Mouse (Mus musculus) frontal cortex, postnatal 14 days (tissue): Measurements from ENCODE around the gene Tmem186.

Experiments used
- DNase-seq, 2 experiments: peaks; one replicate each; pipeline ENCODE4 v3.0.0; 2022; ENCODE audit warnings: low spot score in 2 of 2

Gene Tmem186

GRCm38 (mm10) chr16:8612214-8613005, 25.1 kb downstream of the Tmem186 start:
- DNase-seq = no peak

DNA sequence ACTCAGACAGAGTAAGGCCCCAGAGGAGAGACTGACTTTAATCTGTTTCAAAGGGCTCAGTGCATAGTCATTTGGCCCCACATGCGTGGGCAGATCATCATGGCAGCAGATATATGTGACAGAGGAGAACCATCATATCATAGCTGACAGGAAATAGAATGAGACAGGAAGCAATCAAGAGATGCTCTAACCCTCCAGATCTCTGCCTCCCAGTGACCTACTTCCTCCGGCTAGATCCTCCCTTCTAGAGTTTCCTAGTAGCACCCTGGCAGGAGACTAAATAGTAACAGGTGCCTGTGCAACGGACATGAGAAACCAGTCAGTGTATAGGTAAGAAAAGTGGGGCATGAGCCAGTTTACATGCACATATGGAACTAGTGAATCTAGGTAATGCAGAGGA, 27.1 kb downstream of the Tmem186 start:
- no peak for DNase-seq

GRCm38 (mm10) chr16:8603789-8604188, 33.7 kb downstream of the Tmem186 start:
- DNase-seq = no peak

DNA sequence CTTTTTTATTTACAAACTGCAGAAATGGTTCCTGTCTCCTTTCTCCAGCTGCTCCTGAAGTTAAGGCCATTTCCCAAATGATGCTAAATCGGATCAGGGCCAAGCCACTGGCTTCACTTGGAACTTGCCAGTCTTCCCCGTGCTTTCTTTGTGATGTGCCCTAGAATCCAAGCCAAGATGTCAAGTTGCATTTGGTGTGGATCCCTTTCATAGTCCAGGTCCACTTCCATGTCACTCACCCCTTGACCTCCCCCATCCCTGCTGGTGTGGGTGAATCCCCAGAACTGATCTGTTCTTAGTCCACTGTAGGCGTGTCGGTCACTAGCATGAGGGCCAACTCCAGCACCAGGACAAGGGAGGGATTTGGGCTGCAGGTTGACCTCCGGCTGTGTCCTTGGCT, 40.0 kb downstream of the Tmem186 start:
- DNase-seq = no peak

DNA sequence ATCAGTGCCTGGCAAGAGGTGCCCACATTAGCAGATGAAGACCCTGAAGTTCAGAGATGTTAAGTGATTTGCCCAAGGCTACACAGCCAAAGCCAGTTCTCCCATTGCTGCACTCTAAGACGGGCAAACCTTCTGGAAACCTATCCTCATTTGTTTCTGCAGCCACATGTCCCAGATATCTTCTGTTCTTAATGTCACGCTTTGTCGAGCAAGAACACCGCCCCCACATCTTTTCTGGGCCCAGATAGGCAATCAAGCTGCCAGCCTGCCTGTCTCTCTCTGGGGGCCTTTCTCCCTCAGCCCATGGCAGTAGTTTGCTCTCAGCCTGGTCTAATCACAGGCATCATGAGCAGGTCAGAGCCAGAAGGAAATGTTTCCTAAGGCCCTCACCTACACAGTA, 41.2 kb downstream of the Tmem186 start:
- DNase-seq = peak in 1 of 2 experiments; percentile 18

GRCm38 (mm10) chr16:8595411-8595810, 42.1 kb downstream of the Tmem186 start:
- peak; percentile 33 to 44 for DNase-seq

GRCm38 (mm10) chr16:8585056-8585455, 52.5 kb downstream of the Tmem186 start:
- no peak for DNase-seq

- no peak for DNase-seq
Measured at GRCm38 (mm10) chr16:8584248-8584647, 53.3 kb downstream of the Tmem186 start.
